Mouse (Mus musculus) hindbrain, embryonic 14.5 days (tissue): ENCODE data around the gene Cacng1. TPM values are rescaled to one million over a fixed set of nuclear protein-coding genes. Genes with fewer than 3 reads are reported as not detected.

Source experiments
- ATAC-seq: fragments of 200-750 bp; cut with Nextera tagmentation; 2 replicates; pipeline ENCODE4 v1.8.0; 2017; ENCODE audit warnings: moderate number of reproducible peaks, mild to moderate bottlenecking, moderate TSS enrichment, moderate library complexity; ENCODE audit not compliant: low FRiP score
- DNase-seq: peaks from one replicate; pipeline ENCODE4 v3.0.0-alpha.2; 2015; ENCODE audit warnings: low spot score
- H3K27ac ChIP-seq: fragments of 300-500 bp; sonication (generic); 2 replicates; pipeline ENCODE4 v1.5.1; 2014; ENCODE audit warnings: mild to moderate bottlenecking, moderate library complexity
- H3K27me3 ChIP-seq: fragments of 300-500 bp; sonication (generic); 2 replicates; pipeline ENCODE4 v1.6.1; 2014; ENCODE audit warnings: mild to moderate bottlenecking, low read length, mixed read lengths; ENCODE audit not compliant: control insufficient read depth, insufficient read depth
- H3K36me3 ChIP-seq: fragments of 300-500 bp; sonication (generic); replicated peaks from 2 replicates; pipeline ENCODE4 v1.6.1; 2014; ENCODE audit not compliant: control insufficient read depth, insufficient read depth
- H3K4me1 ChIP-seq: fragments of 300-500 bp; sonication (generic); replicated peaks from 2 replicates; pipeline ENCODE4 v1.6.1; 2014; ENCODE audit warnings: antibody characterized with exemption, low read length, mixed read lengths; ENCODE audit not compliant: control insufficient read depth, insufficient read depth
- H3K4me2 ChIP-seq: fragments of 300-500 bp; sonication (generic); replicated peaks from 2 replicates; pipeline ENCODE4 v1.6.1; 2014; ENCODE audit warnings: mild to moderate bottlenecking, moderate library complexity
- H3K4me3 ChIP-seq: fragments of 300-500 bp; sonication (generic); replicated peaks from 2 replicates; pipeline ENCODE4 v1.5.1; 2014; ENCODE audit warnings: mild to moderate bottlenecking, low read length
- H3K9ac ChIP-seq: fragments of 300-500 bp; sonication (generic); 2 replicates; pipeline ENCODE4 v1.6.1; 2014
- H3K9me3 ChIP-seq: fragments of 300-500 bp; sonication (generic); 2 replicates; pipeline ENCODE4 v1.6.1; 2016; ENCODE audit warnings: low read length; ENCODE audit not compliant: control insufficient read depth
- WGBS: fragments of 180-500 bp; shearing (Covaris S2); extraction: QIAGEN DNeasy Blood & Tissue Kit; methylation state at CpG from one replicate; pipeline ENCODE4 v1.1.7; 2014; 5-methylcytosine and 5-hydroxymethylcytosine counted together
- polyA plus RNA-seq: library from polyadenylated mRNA; unstranded; fragments of >200 nt; fragmentation: Nextera tagmentation; extraction: Ambion mirVana; gene quantifications from 2 replicates; pipeline ENCODE4 v1.2.1, GENCODE M21; 2014

The Cacng1 gene
- polyA plus RNA-seq, 1 experiment from 2014 or later, result 0.52 TPM

- Histone ChIP-seq H3K9ac (no peak overlapping the region), H3K27me3 (no peaks in the 10 kb centered on the region), H3K4me2 (no peak overlapping the region), H3K36me3 (peaks cover 3% of the 10 kb centered on the region; the same call in 1 of the 2 replicates), H3K27ac (no peak overlapping the region), H3K4me3 (no peak overlapping the region), H3K4me1 (no peaks in the 10 kb centered on the region), H3K9me3 (0 out of 2 replicates have a peak, but pooled peaks cover 4% of the 10 kb centered on the region)
- 85% methylated on average over 6 of the region's 6 CpGs for WGBS
- no peak for ATAC-seq
- no peak for DNase-seq
These were observed 23.0 kb downstream of the Cacng1 start for GRCm38 (mm10) chr11:107693338-107693737.

GRCm38 (mm10) chr11:107691569-107691968 is 24.8 kb downstream of the Cacng1 start:
- Histone ChIP-seq H3K9ac (no peak overlapping the region), H3K36me3 (peaks cover 8% of the 10 kb centered on the region), H3K9me3 (no peaks in the 10 kb centered on the region), H3K4me1 (no peaks in the 10 kb centered on the region), H3K27me3 (no peaks in the 10 kb centered on the region), H3K27ac (no peak overlapping the region), H3K4me3 (no peak overlapping the region), H3K4me2 (no peak overlapping the region)
- DNase-seq, result no peak
- WGBS, result 70% methylated on average over 8 of the region's 8 CpGs
- ATAC-seq, result no peak

DNA sequence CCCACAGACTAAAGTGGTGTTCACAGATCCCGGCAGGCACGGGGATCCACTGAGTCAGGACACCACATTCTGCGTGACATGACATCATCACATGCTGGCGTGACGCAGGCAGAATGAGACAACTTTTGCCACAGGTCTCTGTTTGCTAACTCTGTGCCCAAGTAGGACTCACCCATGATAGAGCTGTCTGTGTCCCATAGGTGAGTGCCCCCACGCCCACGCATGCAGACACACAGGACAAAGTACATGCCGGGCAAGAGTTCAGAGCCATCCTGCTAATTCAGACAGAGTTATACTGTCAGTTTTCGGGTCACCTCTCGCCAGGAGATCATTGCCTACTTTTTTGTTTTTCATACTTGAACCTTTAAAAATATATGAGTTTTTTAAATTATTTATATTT is 27.8 kb downstream of the Cacng1 start:
- Histone ChIP-seq H3K27me3 (no peaks in the 10 kb centered on the region), H3K9me3 (no peaks in the 10 kb centered on the region), H3K4me1 (peaks cover 9% of the 10 kb centered on the region), H3K27ac (no peak overlapping the region), H3K9ac (no peak overlapping the region), H3K4me2 (no peak overlapping the region), H3K4me3 (no peak overlapping the region), H3K36me3 (peaks cover 20% of the 10 kb centered on the region)
- 96% methylated on average over 10 of the region's 10 CpGs for WGBS
- ATAC-seq (no peak), DNase-seq (no peak)

DNA sequence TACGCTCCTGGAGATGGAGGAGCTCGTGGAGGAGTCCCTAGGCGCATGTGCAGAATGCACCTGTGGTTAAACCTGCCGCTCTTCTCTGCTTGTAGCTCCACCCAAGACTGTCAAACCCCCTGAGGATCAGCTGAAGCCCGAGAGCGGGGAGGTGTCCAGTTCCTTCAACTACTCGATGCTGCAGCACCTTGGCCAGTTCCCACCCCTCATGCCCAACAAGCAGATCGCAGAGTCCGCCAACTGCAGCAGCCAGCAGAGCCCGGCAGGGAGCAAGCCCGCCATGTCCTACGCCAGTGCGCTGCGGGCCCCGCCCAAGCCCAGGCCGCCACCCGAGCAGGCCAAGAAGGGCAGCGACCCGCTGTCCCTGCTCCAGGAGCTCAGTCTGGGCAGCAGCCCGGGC is 30.0 kb downstream of the Cacng1 start:
- H3K4me2 ChIP-seq, result no peak overlapping the region
- no peak overlapping the region for H3K27ac ChIP-seq
- no peak overlapping the region for H3K9ac ChIP-seq
- H3K27me3 ChIP-seq, result no peaks in the 10 kb centered on the region
- H3K4me3 ChIP-seq, result no peak overlapping the region
- WGBS, result 88% methylated on average over 20 of the region's 20 CpGs
- ATAC-seq (no peak), DNase-seq (no peak)
- peaks cover 20% of the 10 kb centered on the region for H3K36me3 ChIP-seq
- H3K9me3 ChIP-seq, result no peaks in the 10 kb centered on the region
- H3K4me1 ChIP-seq, result peaks cover 24% of the 10 kb centered on the region

- no peak; the same call in 1 of the 2 replicates for ATAC-seq
These were observed 32.5 kb downstream of the Cacng1 start for GRCm38 (mm10) chr11:107683544-107684465.

GRCm38 (mm10) chr11:107682694-107683355 is 33.5 kb downstream of the Cacng1 start:
- no peaks in the 10 kb centered on the region for H3K9me3 ChIP-seq
- DNase-seq, result no peak
- no peak overlapping the region for H3K4me3 ChIP-seq
- 31% methylated on average over 9 of the region's 9 CpGs for WGBS
- H3K27me3 ChIP-seq, result no peaks in the 10 kb centered on the region
- peak overlapping the region; percentile 38; the same call in 1 of the 2 replicates for H3K27ac ChIP-seq
- ATAC-seq, result no peak; the same call in 1 of the 2 replicates
- H3K36me3 ChIP-seq, result peaks cover 13% of the 10 kb centered on the region
- peaks cover 24% of the 10 kb centered on the region for H3K4me1 ChIP-seq
- H3K9ac ChIP-seq, result 0 out of 2 replicates have a peak overlapping the region, but pooled peaks have one; percentile 18
- no peak overlapping the region for H3K4me2 ChIP-seq

More at GRCm38 (mm10) chr11:107683544-107684465, 32.5 kb downstream of the Cacng1 start:
- Histone ChIP-seq H3K27me3 (no peaks in the 10 kb centered on the region), H3K9ac (0 out of 2 replicates have a peak overlapping the region, but pooled peaks have one; percentile 18), H3K27ac (peak overlapping the region; percentile 41; the same call in 1 of the 2 replicates), H3K9me3 (no peaks in the 10 kb centered on the region), H3K4me2 (no peak overlapping the region), H3K36me3 (peaks cover 20% of the 10 kb centered on the region), H3K4me3 (no peak overlapping the region), H3K4me1 (peaks cover 24% of the 10 kb centered on the region)
- DNase-seq, result no peak
- 35% methylated on average over 19 of the region's 19 CpGs for WGBS

DNA sequence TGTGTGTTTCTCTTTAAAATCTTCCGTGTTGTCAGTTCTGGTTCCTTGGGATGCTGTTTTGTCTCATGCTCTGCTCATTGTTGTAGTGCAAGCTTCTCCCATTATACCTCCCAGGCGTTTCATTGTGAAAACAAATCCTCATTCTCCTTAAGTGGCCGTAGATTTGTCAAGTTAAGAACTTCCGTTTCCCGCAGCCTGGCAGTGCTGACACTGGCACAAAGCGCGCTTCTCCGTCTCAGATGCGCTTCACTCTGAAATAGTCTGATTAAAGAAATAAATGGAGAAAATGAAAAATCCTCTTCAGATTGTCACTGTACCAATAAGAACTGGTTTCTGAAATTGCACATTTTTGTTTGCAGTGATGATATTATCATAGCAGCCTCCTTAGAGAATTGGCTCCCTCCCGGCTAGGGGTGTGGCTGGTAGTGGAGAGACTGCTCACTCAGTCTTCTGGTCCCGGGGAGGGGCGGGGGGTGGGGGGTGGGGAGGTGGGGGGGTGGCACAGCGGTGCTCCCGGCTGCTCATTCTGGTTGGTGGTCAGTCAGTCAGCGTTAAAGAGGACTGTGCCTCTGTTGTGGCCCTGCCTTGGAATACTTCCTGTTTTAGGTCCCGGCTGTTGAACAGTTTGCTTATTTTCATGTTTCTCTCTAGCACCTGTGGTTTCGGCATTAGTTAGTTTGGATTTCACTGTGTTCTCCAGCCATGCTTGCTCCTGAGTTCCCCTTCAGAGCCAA is 39.9 kb downstream of the Cacng1 start:
- Histone ChIP-seq H3K27ac (peak overlapping the region; percentile 9; the same call in 1 of the 2 replicates), H3K4me2 (peak overlapping the region; percentile 31), H3K36me3 (peaks cover 33% of the 10 kb centered on the region), H3K9ac (no peak overlapping the region), H3K4me3 (no peak overlapping the region), H3K9me3 (no peaks in the 10 kb centered on the region), H3K4me1 (peaks cover 16% of the 10 kb centered on the region), H3K27me3 (no peaks in the 10 kb centered on the region)
- 33% methylated on average over 17 of the region's 17 CpGs for whole genome bisulfite sequencing
- DNase-seq (no peak), ATAC-seq (no peak)

DNA sequence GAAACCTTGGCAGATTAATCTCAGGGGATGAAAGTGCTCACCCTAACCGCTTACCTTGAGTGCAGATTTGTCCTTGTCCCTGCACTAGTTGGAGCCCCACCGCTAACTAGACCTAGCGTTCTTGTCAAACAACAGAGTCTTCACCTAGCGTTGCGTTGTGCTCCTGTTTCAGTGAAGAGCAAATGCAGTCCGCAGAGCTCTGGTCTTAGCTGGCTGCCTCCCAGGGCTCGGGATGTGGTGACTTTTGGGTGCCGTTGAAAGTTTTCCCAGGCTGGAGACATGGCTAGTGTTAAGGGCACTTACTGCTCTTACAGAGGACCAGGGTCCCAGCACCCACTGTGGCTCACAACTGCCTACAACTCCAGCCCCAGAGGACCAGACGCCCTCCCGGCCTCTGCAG is 41.1 kb downstream of the Cacng1 start:
- Histone ChIP-seq H3K36me3 (peaks cover 44% of the 10 kb centered on the region), H3K27ac (no peak overlapping the region), H3K4me2 (no peak overlapping the region), H3K27me3 (no peaks in the 10 kb centered on the region), H3K9me3 (no peaks in the 10 kb centered on the region), H3K4me1 (peaks cover 16% of the 10 kb centered on the region), H3K9ac (no peak overlapping the region), H3K4me3 (no peak overlapping the region)
- no peak for DNase-seq
- no peak for ATAC-seq
- 86% methylated on average over 10 of the region's 10 CpGs for WGBS

DNA sequence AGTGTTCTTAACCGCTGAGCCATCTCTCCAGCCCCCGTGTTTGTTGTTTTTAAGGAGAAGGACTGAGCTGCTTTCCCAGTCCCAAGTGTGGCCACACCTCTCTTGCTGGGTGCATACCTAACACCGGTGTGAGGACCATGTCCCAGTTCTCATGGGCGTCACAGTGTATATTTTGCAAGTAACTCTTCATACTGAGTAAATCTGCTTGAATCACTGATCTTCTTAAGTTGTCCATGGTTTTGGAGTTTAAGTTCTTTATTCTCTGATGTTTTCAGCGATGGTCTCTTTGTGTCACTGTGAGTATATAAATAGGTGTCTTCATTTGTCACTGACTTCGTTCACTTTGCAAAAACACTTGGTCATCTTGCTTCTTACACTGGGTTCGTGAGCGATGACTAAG is 41.7 kb downstream of the Cacng1 start:
- no peak overlapping the region for H3K4me2 ChIP-seq
- H3K36me3 ChIP-seq, result peaks cover 50% of the 10 kb centered on the region
- ATAC-seq (no peak), DNase-seq (no peak)
- H3K27ac ChIP-seq, result no peak overlapping the region
- no peak overlapping the region for H3K9ac ChIP-seq
- H3K4me3 ChIP-seq, result no peak overlapping the region
- H3K4me1 ChIP-seq, result peaks cover 16% of the 10 kb centered on the region
- H3K9me3 ChIP-seq, result no peaks in the 10 kb centered on the region
- no peaks in the 10 kb centered on the region for H3K27me3 ChIP-seq
- WGBS, result 93% methylated on average over 8 of the region's 8 CpGs
